Mouse (Mus musculus): ENCODE results near the gene Atp5c1. TPM values are rescaled to one million over a fixed set of nuclear protein-coding genes. Genes with fewer than 3 reads are reported as not detected.

Gene Atp5c1
- polyA plus RNA-seq, 1 experiment = 1,471 TPM

DNA sequence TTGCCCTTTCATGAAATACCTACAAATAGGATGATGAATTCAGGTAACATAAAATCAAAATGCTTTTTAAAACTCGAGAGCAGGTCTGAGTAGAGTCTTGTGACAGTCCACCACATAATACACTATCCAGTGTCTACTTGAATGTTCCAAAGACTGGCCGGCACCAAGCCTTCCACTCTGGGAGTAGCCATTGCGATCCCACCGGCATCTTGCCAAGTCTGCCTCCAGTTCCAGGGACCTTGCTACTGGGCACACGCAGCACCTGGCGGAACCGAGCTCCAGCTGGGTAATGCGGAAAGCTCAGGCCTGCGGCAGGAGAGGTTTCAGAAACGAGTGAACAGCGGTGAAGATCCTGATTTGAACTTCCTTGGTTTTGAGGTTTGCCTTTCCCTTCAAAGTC is 59.0 kb downstream of the Atp5c1 start:
- no peak overlapping the region for H3K27ac ChIP-seq (replicated peaks; ENCODE audit: low read depth, low read length)
- peaks cover 7% of the 10 kb centered on the region; the same call in 1 of the 2 replicates for H3K4me1 ChIP-seq (ENCODE audit: control insufficient read depth, insufficient read depth, insufficient read length, low read length)
- H3K4me3 ChIP-seq (ENCODE audit: insufficient read depth, low read depth, low read length) = no peak overlapping the region

DNA sequence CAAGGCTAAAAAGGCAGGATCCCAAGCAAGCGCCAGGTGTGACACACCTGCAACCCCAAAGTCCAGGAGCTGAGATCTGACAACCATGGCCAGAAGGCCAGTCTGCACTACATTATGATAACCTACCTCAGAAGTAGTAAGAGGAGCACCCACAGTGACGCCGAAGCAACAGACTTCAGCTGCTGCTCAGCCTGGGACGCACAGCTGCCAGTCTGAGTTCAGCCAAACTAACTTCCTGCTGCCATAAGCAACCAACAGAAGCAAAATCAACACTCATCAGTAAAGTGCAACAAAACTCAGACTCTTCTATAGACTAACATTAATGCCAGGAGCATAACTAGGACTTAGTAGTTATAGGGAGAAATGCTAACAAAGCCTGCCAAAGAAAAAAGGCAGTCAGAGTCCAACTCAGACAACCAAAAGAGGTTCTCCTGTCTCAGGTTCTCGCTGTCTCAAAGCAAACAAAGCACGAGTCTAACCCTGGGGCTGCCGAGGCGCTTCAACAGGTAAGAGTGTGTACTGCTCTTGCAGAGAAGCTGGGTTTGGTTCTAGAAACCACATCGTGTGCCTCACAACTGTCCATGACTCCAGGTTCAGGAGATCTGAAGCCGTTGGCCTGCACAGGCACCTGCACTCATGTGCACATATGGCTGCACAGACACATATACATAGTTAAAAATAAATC is 65.2 kb downstream of the Atp5c1 start:
- Histone ChIP-seq H3K4me3 (ENCODE audit: insufficient read depth, low read depth, low read length) (no peak overlapping the region), H3K27ac (replicated peaks; ENCODE audit: low read depth, low read length) (no peak overlapping the region), H3K4me1 (ENCODE audit: control insufficient read depth, insufficient read depth, insufficient read length, low read length) (peaks cover 3% of the 10 kb centered on the region; the same call in 1 of the 2 replicates)

DNA sequence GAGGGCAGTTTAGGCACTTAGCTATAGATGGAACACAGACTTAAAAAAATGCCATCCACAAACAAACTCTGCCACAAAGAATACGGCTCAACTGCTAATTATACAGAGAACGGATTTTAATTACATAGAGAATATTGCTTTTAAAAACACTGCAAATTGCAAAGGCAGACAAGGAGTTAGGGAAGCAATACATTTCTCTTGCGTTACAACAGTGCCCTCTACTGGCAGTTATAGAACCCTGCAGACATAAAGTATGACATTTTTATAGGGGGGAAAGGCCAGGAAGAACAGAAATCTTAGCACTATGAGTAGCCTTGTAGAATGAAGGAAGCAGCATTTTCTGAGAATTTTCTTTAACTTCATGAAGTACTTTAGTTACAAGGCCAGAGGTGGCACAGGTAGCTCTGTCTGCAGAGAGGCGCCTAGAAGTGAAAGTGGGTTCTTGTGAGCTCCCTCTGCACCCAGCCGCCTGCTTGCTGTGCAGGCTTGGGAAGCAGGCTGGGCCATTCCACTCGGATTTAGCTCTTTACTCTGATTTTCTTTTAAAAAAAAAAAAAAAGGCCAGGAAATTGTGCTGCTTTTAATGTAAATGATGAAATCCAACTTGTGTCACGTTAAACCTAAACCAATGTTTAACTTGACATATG is 69.9 kb downstream of the Atp5c1 start:
- no peak overlapping the region for H3K27ac ChIP-seq (replicated peaks; ENCODE audit: low read depth, low read length)
- 0 out of 2 replicates have a peak, but pooled peaks cover 2% of the 10 kb centered on the region for H3K4me1 ChIP-seq (ENCODE audit: control insufficient read depth, insufficient read depth, insufficient read length, low read length)
- H3K4me3 ChIP-seq (ENCODE audit: insufficient read depth, low read depth, low read length) = no peak overlapping the region

DNA sequence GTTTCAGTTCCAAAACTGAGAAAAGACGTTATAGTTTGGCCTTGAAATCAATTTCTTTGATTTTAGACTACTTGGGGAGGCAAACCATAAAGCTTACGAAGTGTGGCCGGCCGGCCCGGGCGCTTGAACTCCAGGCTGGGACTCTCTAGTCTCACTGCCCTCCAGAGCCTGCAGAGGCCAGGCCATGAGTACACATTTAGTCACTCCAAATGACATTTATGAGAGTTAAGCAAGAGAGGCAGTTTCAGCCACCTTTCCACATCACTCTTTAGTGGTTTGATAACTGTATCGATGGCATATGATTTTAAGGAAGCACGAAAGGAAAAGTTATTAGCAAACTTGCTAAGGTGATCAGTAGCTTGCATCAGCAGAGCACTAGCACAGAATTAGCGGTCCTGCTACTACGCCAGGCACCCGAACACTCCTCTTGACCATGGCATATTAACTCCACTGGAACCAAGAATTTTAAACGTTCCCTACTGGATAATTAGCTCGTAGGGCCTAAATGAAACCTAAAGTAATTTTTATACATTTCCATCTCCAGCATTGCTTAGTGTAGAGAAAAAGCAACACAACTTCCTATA is 70.5 kb downstream of the Atp5c1 start:
- H3K4me3 ChIP-seq (ENCODE audit: insufficient read depth, low read depth, low read length) = no peak overlapping the region
- no peak overlapping the region for H3K27ac ChIP-seq (replicated peaks; ENCODE audit: low read depth, low read length)
- peaks cover 5% of the 10 kb centered on the region; the same call in 1 of the 2 replicates for H3K4me1 ChIP-seq (ENCODE audit: control insufficient read depth, insufficient read depth, insufficient read length, low read length)

DNA sequence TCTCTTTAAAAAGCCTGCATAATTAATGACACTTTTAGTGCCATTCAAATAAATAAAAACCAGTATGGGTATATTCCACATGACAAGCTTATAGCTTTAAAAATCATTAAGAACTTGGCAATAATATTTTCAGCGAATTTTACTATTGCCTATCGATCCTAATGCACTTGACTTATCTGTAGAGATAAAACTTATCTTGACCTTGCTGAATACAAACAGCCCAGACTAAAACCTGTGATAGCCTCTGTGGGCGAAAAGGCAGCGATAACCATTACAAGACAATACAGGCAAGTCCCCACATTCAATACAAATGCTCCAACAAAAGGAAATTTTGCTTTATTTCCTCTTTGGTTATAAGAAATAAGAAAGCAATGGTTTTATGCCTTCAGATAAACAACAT is 71.7 kb downstream of the Atp5c1 start:
- H3K27ac ChIP-seq (replicated peaks; ENCODE audit: low read depth, low read length) = no peak overlapping the region
- H3K4me1 ChIP-seq (ENCODE audit: control insufficient read depth, insufficient read depth, insufficient read length, low read length) = peaks cover 5% of the 10 kb centered on the region; the same call in 1 of the 2 replicates
- no peak overlapping the region for H3K4me3 ChIP-seq (ENCODE audit: insufficient read depth, low read depth, low read length)

Other genes starting within 250 kb of the Atp5c1 start
- gene 4930412O13Rik, start 199.3 kb downstream of the Atp5c1 start, polyA plus RNA-seq (2012; ENCODE audit: insufficient read depth, insufficient read length, missing spikeins) = not detected in 2 replicates
- gene 9230102O04Rik, start 191.0 kb downstream of the Atp5c1 start, polyA plus RNA-seq (2012; ENCODE audit: insufficient read depth, insufficient read length, missing spikeins) = not detected in 2 replicates
- gene Gata3, start 190.5 kb downstream of the Atp5c1 start, polyA plus RNA-seq (2012; ENCODE audit: insufficient read depth, insufficient read length, missing spikeins) = not detected in 2 replicates
- gene Taf3, start 31.9 kb downstream of the Atp5c1 start, polyA plus RNA-seq (2012; ENCODE audit: insufficient read depth, insufficient read length, missing spikeins) = 6.9 and 7.3 TPM in 2 replicates
- 18.4 and 23.4 TPM in 2 replicates for gene Kin, start 83 bp upstream of the Atp5c1 start, polyA plus RNA-seq (2012; ENCODE audit: insufficient read depth, insufficient read length, missing spikeins)
- gene Itih2, start 50.9 kb upstream of the Atp5c1 start, polyA plus RNA-seq (2012; ENCODE audit: insufficient read depth, insufficient read length, missing spikeins) = 0.44 and 0.58 TPM in 2 replicates
- 48.7 and 77.9 TPM in 2 replicates for gene Itih5, start 73.1 kb upstream of the Atp5c1 start, polyA plus RNA-seq (2012; ENCODE audit: insufficient read depth, insufficient read length, missing spikeins)